ENCODE assay signal across 8 mouse cellular contexts in genomic region chr5:135488881-135489694, GRCm38 (mm10). TPM values are rescaled to one million over a fixed set of nuclear protein-coding genes. Genes with fewer than 3 reads are reported as not detected.
DNase-seq lines count a peak whose midpoint lies in the region; ATAC-seq and TF ChIP-seq lines count a peak whose summit lies in the region.

No protein-coding gene starts in this region.

- H3K27me3 ChIP-seq in hindbrain, postnatal 0 days (ENCODE audit: insufficient read depth, low read length), result no peaks in the 10 kb centered on the region

- H3K4me1 ChIP-seq in hindbrain, postnatal 0 days (ENCODE audit: insufficient read depth, low read length), result peaks cover 21% of the 10 kb centered on the region

- ATAC-seq in hindbrain, postnatal 0 days, result peak; percentile 91

- H3K36me3 ChIP-seq in hindbrain, postnatal 0 days (ENCODE audit: insufficient read depth, low read length), result no peaks in the 10 kb centered on the region
- no peaks in the 10 kb centered on the region for H3K36me3 ChIP-seq in macrophage (ENCODE audit: inconsistent target)

- peak; percentile 61 for DNase-seq in adipocyte (ENCODE audit: low spot score)
- DNase-seq in cerebellum, postnatal 4 days (ENCODE audit: low spot score in 2 of 2), result peak; percentile 49 to 82
- peak; percentile 82 for DNase-seq in gastrocnemius, postnatal 10 days
- DNase-seq in hindbrain, postnatal 0 days (ENCODE audit: low spot score), result peak; percentile 88
- peak; percentile 33 to 74 for DNase-seq in left cerebral cortex, adult 9 months (ENCODE audit: low spot score in 2 of 2)
- DNase-seq in retina, postnatal 7 days (ENCODE audit: low read depth, low spot score), result peak; percentile 65
- peak; percentile 75 to 77 for DNase-seq in urinary bladder, postnatal 4 days (ENCODE audit: low spot score in 2 of 2)

- peak overlapping the region; percentile 72 for H3K9ac ChIP-seq in hindbrain, postnatal 0 days (replicated peaks; ENCODE audit: low read length)

- no peaks in the 10 kb centered on the region for H3K9me3 ChIP-seq in hindbrain, postnatal 0 days (ENCODE audit: low read length)

- H3K4me3 ChIP-seq in hindbrain, postnatal 0 days (ENCODE audit: low read length), result peak overlapping the region; percentile 62
- peak overlapping the region; percentile 84 for H3K4me3 ChIP-seq in macrophage (ENCODE audit: inconsistent target)

- TF ChIP-seq CTCF in hindbrain, postnatal 0 days (IDR thresholded peaks at IDR 0.05; ENCODE audit: low read depth), result peak; percentile 61

- under 1% methylated on average over 56 of the region's 59 CpGs for WGBS in hindbrain, postnatal 0 days
- under 1% methylated on average over 42 of the region's 59 CpGs for WGBS in macrophage (ENCODE audit: missing documents)

- H3K79me2 ChIP-seq in macrophage (ENCODE audit: inconsistent target), result peaks cover 49% of the 10 kb centered on the region

- H3K4me2 ChIP-seq in hindbrain, postnatal 0 days (ENCODE audit: low read depth, low read length), result peak overlapping the region; percentile 93

- peak overlapping the region; percentile 89 for H3K27ac ChIP-seq in hindbrain, postnatal 0 days
- H3K27ac ChIP-seq in macrophage, result peak overlapping the region; percentile 84

RNA-seq across cellular contexts. Expression of gene Hip1, which starts 55.8 kb away (rescaled TPM):
- total RNA-seq in gastrocnemius, postnatal 10 days (2021), result 10 to 100 TPM; 82.8 to 92.7 TPM
- total RNA-seq in hindbrain, postnatal 0 days (2014; rRNA removed), result 103 and 110 TPM in 2 replicates
- 26.9 and 28.3 TPM in 2 replicates for polyA plus RNA-seq in hindbrain, postnatal 0 days (2015; fragmentation: Nextera tagmentation; extraction: Ambion mirVana)
- 100 to 1,000 TPM in 20 of 26 experiments, 10 to 100 TPM in 6; 34.5 to 487 (median 198) TPM for total RNA-seq in macrophage (2018; cell fraction: chromatin; rRNA removed)
- 100 to 1,000 TPM in 5 of 26 experiments, 10 to 100 TPM in 21; 41.3 to 122 (median 62.3) TPM for total RNA-seq in macrophage (2018; cell fraction: cytosol; rRNA removed)
- 100 to 1,000 TPM in 14 of 26 experiments, 10 to 100 TPM in 12; 46.6 to 377 (median 103) TPM for total RNA-seq in macrophage (2018; cell fraction: nucleus; rRNA removed)
- polyA plus RNA-seq in macrophage (2018), result 49.8 to 168 TPM (median 70.5 TPM) in 3 replicates

Comparison
In these comparisons a context has a peak if more than half of its experiments do, and no peak if none do; other contexts are left out.
1. Peak in every context shown above with its lines: DNase-seq, ATAC-seq, H3K4me3 ChIP-seq and H3K27ac ChIP-seq.